Mouse (Mus musculus) gastrocnemius, postnatal 25 days (tissue): ENCODE measurements around the gene Gm3854. TPM values are rescaled to one million over a fixed set of nuclear protein-coding genes. Genes with fewer than 3 reads are reported as not detected.

Source experiments
- DNase-seq: peaks from one replicate; pipeline ENCODE4 v3.0.0; 2022
- total RNA-seq, 2 experiments: library from RNA; stranded (reverse); gene quantifications; 1 replicate in 1 of 2; 2 replicates in 1 of 2; pipeline ENCODE4 v1.2.3; 2021

Gene Gm3854
- total RNA-seq, 2 experiments from 2014 or later: 0.16 to 0.23 TPM

DNA sequence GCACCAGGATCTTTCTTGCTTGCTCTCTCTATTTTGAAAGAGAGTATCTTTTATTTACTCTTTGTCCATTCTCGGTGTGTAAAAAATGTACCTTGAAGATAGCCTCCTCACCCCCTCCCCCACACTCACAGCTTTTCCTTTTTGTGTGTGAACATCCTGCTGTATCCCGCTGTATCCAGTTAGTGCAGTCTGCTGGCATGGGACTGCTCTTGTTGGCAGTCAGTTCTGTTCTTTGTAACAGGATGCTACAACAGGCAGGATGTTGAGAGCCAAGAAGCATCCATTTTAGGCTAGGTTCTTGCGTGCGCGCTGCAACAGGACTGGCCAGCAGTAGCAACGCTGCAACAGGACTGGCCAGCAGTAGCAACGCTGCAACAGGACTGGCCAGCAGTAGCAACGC lies 43.4 kb downstream of the Gm3854 start:
- peak; percentile 16 for DNase-seq

DNA sequence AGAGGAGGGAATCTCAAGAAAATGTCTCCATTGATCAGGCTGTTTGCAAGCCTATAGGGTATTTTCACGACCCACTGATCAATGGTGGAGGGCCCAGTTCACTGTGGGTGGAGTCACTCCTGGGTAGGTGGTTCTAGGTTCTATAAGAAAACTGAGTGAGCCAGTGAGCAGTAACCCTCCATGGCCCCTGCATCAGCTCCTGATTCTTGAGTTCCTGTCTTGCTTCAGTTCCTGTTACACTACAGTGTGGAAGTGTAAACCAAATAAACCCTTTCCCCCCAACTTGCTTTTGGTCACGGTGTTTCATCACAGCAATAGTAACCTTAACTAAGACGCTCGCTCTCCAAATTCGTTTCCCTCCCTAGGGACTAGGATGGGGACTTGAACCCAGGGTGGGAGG lies 45.4 kb downstream of the Gm3854 start:
- DNase-seq: no peak

- no peak for DNase-seq
Observed at GRCm38 (mm10) chr7:6389449-6389848, 45.9 kb downstream of the Gm3854 start.

DNA sequence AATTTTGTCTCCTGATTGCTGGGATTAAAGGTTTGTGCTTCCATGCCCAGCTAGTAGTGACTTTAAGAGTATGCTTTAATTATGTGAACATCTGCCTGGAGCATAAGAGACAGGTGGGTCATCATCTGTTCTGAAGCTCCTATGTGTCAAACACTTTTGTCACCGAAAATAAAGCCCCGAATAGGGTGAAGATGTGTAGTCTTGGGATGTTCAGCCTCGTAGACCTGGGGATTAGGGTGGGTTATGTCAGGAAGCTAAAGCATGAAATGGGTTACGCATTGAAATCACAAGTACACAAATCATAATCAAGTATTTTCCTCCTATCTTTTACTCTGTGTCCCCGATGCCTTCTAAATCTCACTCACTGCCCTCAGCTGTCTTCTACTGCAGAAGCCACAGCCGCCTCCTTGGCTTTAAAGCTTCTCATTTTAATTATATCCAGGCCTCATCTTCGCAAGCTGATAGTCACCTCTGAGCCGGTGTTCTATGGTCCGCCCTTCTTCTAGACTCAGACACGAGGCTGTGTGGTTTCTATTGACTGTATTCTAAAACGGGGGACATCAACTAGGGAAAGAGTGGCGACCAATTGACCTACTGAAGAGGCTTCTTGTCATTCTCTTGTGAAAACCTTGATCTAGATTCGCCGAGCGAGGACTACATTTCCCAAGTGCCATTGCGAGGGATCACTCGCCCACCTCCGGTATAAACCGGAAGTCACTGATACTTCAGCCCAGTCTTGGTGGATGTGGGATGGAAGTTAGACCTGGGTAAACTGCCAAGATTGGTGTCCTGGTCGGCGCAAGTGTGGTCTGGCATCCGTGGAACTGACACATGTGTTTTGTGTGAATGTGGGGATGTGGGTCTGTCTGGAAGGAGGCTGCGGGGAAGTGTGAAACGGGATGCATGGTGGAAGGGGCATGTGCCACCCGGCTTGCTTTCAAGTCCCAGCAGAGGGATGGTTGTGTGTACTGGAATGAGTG lies 54.7 kb downstream of the Gm3854 start, which contains the start of gene Smim17:
Gene Smim17, plus strand, starts transcription at position 720 of the 980 bp plus-strand sequence.
- DNase-seq: peak; percentile 17

Other genes with a start within 250 kb of the Gm3854 start
- gene Zfp787, start 187.8 kb upstream of the Gm3854 start, total RNA-seq: 10 to 100 TPM; 27.3 to 30.7 TPM
- gene Zfp444, start 171.5 kb upstream of the Gm3854 start, total RNA-seq: 1 to 10 TPM; 4.0 to 7.6 TPM
- not detected for gene Galp, start 146.7 kb upstream of the Gm3854 start, total RNA-seq
- gene Zscan5b, start 121.5 kb upstream of the Gm3854 start, total RNA-seq: not detected
- gene Epp13, start 91.0 kb upstream of the Gm3854 start, total RNA-seq: not detected
- gene Zfp667, start 57.2 kb upstream of the Gm3854 start, total RNA-seq: 1 to 10 TPM; 2.7 to 3.8 TPM
- 1 to 10 TPM in 1 of 2 experiments, under 1 TPM in 1; 0.41 to 1.0 TPM for gene Zfp583, start 12.5 kb upstream of the Gm3854 start, total RNA-seq
- gene Zfp78, start 19.5 kb downstream of the Gm3854 start, total RNA-seq: 1 to 10 TPM; 1.4 to 2.0 TPM
- 1 to 10 TPM; 1.1 to 1.9 TPM for gene Zfp28, start 39.5 kb downstream of the Gm3854 start, total RNA-seq
- gene Smim17, start 55.0 kb downstream of the Gm3854 start, total RNA-seq: under 1 TPM; 0.31 to 0.46 TPM
- gene Gm20715, start 66.5 kb downstream of the Gm3854 start, total RNA-seq: not detected
- not detected for gene Olfr1344, start 94.9 kb downstream of the Gm3854 start, total RNA-seq
- not detected for gene Olfr1336, start 112.4 kb downstream of the Gm3854 start, total RNA-seq
- gene Olfr1346, start 123.3 kb downstream of the Gm3854 start, total RNA-seq: not detected
- gene Olfr5, start 143.2 kb downstream of the Gm3854 start, total RNA-seq: not detected
- not detected for gene Olfr1347, start 156.0 kb downstream of the Gm3854 start, total RNA-seq
- gene Olfr1348, start 165.0 kb downstream of the Gm3854 start, total RNA-seq: not detected
- gene Olfr1349, start 179.2 kb downstream of the Gm3854 start, total RNA-seq: not detected
- gene Olfr1350, start 221.1 kb downstream of the Gm3854 start, total RNA-seq: not detected